Mouse (Mus musculus) neutrophil, adult 65 days (primary cell): Measurements from ENCODE around the gene Sar1b. TPM values are rescaled to one million over a fixed set of nuclear protein-coding genes. Genes with fewer than 3 reads are reported as not detected.

Source experiments
- total RNA-seq: library from RNA; stranded (reverse); gene quantifications from 2 replicates; pipeline ENCODE4 v1.2.4, GENCODE M21; 2023

Sar1b gene
- total RNA-seq = 18.8 and 25.3 TPM in 2 replicates

GRCm38 (mm10) chr11:51763213-51763907 is at the start of gene Sar1b, which contains the start of gene Sec24a:
Gene Sar1b (plus strand): TSS chr11:51763687.
Gene Sec24a (minus strand): TSS chr11:51763634.

Other genes starting within 250 kb of the Sar1b start
- gene Phykpl, start 178.9 kb upstream of the Sar1b start, total RNA-seq = 5.9 and 6.2 TPM in 2 replicates
- 132 and 142 TPM in 2 replicates for gene Hnrnpab, start 156.8 kb upstream of the Sar1b start, total RNA-seq
- gene Nhp2, start 144.0 kb upstream of the Sar1b start, total RNA-seq = 28.5 and 34.4 TPM in 2 replicates
- gene Rmnd5b, start 127.8 kb upstream of the Sar1b start, total RNA-seq = 73.4 and 93.7 TPM in 2 replicates
- gene N4bp3, start 112.8 kb upstream of the Sar1b start, total RNA-seq = 6.0 and 11.2 TPM in 2 replicates
- 0.48 and 0.60 TPM in 2 replicates for gene D930048N14Rik, start 112.7 kb upstream of the Sar1b start, total RNA-seq
- gene 0610009B22Rik, start 74.8 kb upstream of the Sar1b start, total RNA-seq = 6.5 and 7.1 TPM in 2 replicates
- gene Sec24a, start 53 bp upstream of the Sar1b start, total RNA-seq = 26.7 and 31.6 TPM in 2 replicates
- 8.4 and 9.4 TPM in 2 replicates for gene Jade2, start 94.0 kb downstream of the Sar1b start, total RNA-seq
- gene Cdkn2aipnl, start 204.0 kb downstream of the Sar1b start, total RNA-seq = 26.0 and 30.6 TPM in 2 replicates
- gene Ube2b, start 237.1 kb downstream of the Sar1b start, total RNA-seq = 185 and 215 TPM in 2 replicates
- 2.2 and 3.9 TPM in 2 replicates for gene Cdkl3, start 240.5 kb downstream of the Sar1b start, total RNA-seq